Mouse (Mus musculus): ENCODE data around the gene Trap1. TPM values are rescaled to one million over a fixed set of nuclear protein-coding genes. Genes with fewer than 3 reads are reported as not detected.

Trap1 gene
- polyA plus RNA-seq, 1 experiment from 2014 or later, result 49.3 TPM

- ATAC-seq (ENCODE audit: low read depth), result no peak
- 84% methylated on average over 3 of the region's 3 CpGs for WGBS
These were observed 2.8 kb downstream of the Trap1 start for GRCm38 (mm10) chr16:4074836-4075235.

GRCm38 (mm10) chr16:4074297-4074696, 3.3 kb downstream of the Trap1 start:
- Histone ChIP-seq H3K9me3 (no peaks in the 10 kb centered on the region), H3K9ac (no peak overlapping the region), H3K4me1 (replicated peaks) (peaks cover 17% of the 10 kb centered on the region), H3K27ac (replicated peaks) (no peak overlapping the region), H3K4me3 (no peak overlapping the region), H3K36me3 (no peaks in the 10 kb centered on the region), H3K4me2 (no peak overlapping the region), H3K27me3 (no peaks in the 10 kb centered on the region)
- ATAC-seq (ENCODE audit: low read depth), result no peak
- 79% methylated on average over 6 of the region's 6 CpGs for WGBS

More at GRCm38 (mm10) chr16:4074836-4075235, 2.8 kb downstream of the Trap1 start:
- H3K4me1 ChIP-seq (replicated peaks), result peaks cover 17% of the 10 kb centered on the region
- no peaks in the 10 kb centered on the region for H3K9me3 ChIP-seq
- no peak overlapping the region for H3K4me3 ChIP-seq
- H3K27ac ChIP-seq (replicated peaks), result no peak overlapping the region
- H3K27me3 ChIP-seq, result no peaks in the 10 kb centered on the region
- H3K9ac ChIP-seq, result no peak overlapping the region
- H3K4me2 ChIP-seq, result no peak overlapping the region
- no peaks in the 10 kb centered on the region for H3K36me3 ChIP-seq

- Histone ChIP-seq H3K27ac (replicated peaks) (no peak overlapping the region), H3K9ac (no peak overlapping the region), H3K36me3 (peaks cover 51% of the 10 kb centered on the region), H3K4me2 (no peak overlapping the region), H3K4me3 (no peak overlapping the region), H3K27me3 (no peaks in the 10 kb centered on the region), H3K4me1 (replicated peaks) (no peaks in the 10 kb centered on the region), H3K9me3 (no peaks in the 10 kb centered on the region)
- 59% methylated on average over 8 of the region's 8 CpGs for WGBS
- no peak; the same call in 1 of the 2 replicates for ATAC-seq (ENCODE audit: low read depth)
These were observed 9.0 kb downstream of the Trap1 start for GRCm38 (mm10) chr16:4068588-4068987.

- H3K9ac ChIP-seq, result no peak overlapping the region
- no peak for ATAC-seq (ENCODE audit: low read depth)
- no peaks in the 10 kb centered on the region for H3K4me1 ChIP-seq (replicated peaks)
- H3K27ac ChIP-seq (replicated peaks), result no peak overlapping the region
- no peak overlapping the region for H3K4me3 ChIP-seq
- H3K4me2 ChIP-seq, result no peak overlapping the region
- H3K9me3 ChIP-seq, result no peaks in the 10 kb centered on the region
- 92% methylated on average over 4 of the region's 4 CpGs for WGBS
- H3K27me3 ChIP-seq, result no peaks in the 10 kb centered on the region
- H3K36me3 ChIP-seq, result peaks cover 84% of the 10 kb centered on the region
These were observed 12.7 kb downstream of the Trap1 start for GRCm38 (mm10) chr16:4064945-4065344.

- no peak for ATAC-seq (ENCODE audit: low read depth)
- H3K36me3 ChIP-seq, result peaks cover 92% of the 10 kb centered on the region
- WGBS, result 85% methylated on average over 3 of the region's 3 CpGs
These were observed 23.8 kb downstream of the Trap1 start for GRCm38 (mm10) chr16:4053811-4054210.

GRCm38 (mm10) chr16:4052601-4053000, 25.0 kb downstream of the Trap1 start:
- H3K27me3 ChIP-seq, result no peaks in the 10 kb centered on the region
- no peak overlapping the region for H3K9ac ChIP-seq
- no peak for ATAC-seq (ENCODE audit: low read depth)
- H3K4me1 ChIP-seq (replicated peaks), result no peaks in the 10 kb centered on the region
- no peak overlapping the region for H3K27ac ChIP-seq (replicated peaks)
- H3K4me3 ChIP-seq, result no peak overlapping the region
- H3K9me3 ChIP-seq, result no peaks in the 10 kb centered on the region
- peaks cover 91% of the 10 kb centered on the region for H3K36me3 ChIP-seq
- no peak overlapping the region for H3K4me2 ChIP-seq
- WGBS, result 93% methylated on average over 4 of the region's 4 CpGs

More at GRCm38 (mm10) chr16:4053811-4054210, 23.8 kb downstream of the Trap1 start:
- Histone ChIP-seq H3K27me3 (no peaks in the 10 kb centered on the region), H3K4me1 (replicated peaks) (no peaks in the 10 kb centered on the region), H3K27ac (replicated peaks) (no peak overlapping the region), H3K9ac (no peak overlapping the region), H3K4me3 (no peak overlapping the region), H3K9me3 (no peaks in the 10 kb centered on the region), H3K4me2 (no peak overlapping the region)

GRCm38 (mm10) chr16:4045524-4045923, 32.1 kb downstream of the Trap1 start:
- Histone ChIP-seq H3K4me2 (no peak overlapping the region), H3K27ac (replicated peaks) (no peak overlapping the region), H3K4me3 (no peak overlapping the region), H3K36me3 (peaks cover 90% of the 10 kb centered on the region), H3K4me1 (replicated peaks) (no peaks in the 10 kb centered on the region), H3K9me3 (no peaks in the 10 kb centered on the region), H3K9ac (no peak overlapping the region), H3K27me3 (no peaks in the 10 kb centered on the region)
- 86% methylated on average over 4 of the region's 4 CpGs for WGBS
- ATAC-seq (ENCODE audit: low read depth), result no peak

- Histone ChIP-seq H3K9ac (no peak overlapping the region), H3K4me3 (no peak overlapping the region), H3K27me3 (no peaks in the 10 kb centered on the region), H3K9me3 (no peaks in the 10 kb centered on the region), H3K36me3 (peaks cover 88% of the 10 kb centered on the region), H3K4me1 (replicated peaks) (no peaks in the 10 kb centered on the region), H3K27ac (replicated peaks) (no peak overlapping the region), H3K4me2 (no peak overlapping the region)
- ATAC-seq (ENCODE audit: low read depth), result no peak
- WGBS, result 97% methylated on average over 2 of the region's 2 CpGs
These were observed 33.5 kb downstream of the Trap1 start for GRCm38 (mm10) chr16:4044093-4044492.

GRCm38 (mm10) chr16:4041646-4042045, 36.0 kb downstream of the Trap1 start:
- Histone ChIP-seq H3K36me3 (peaks cover 89% of the 10 kb centered on the region), H3K9ac (no peak overlapping the region), H3K4me1 (replicated peaks) (no peaks in the 10 kb centered on the region), H3K4me2 (no peak overlapping the region), H3K4me3 (no peak overlapping the region), H3K27ac (replicated peaks) (no peak overlapping the region), H3K27me3 (no peaks in the 10 kb centered on the region), H3K9me3 (no peaks in the 10 kb centered on the region)
- 95% methylated on average over 4 of the region's 4 CpGs for WGBS
- no peak for ATAC-seq (ENCODE audit: low read depth)

GRCm38 (mm10) chr16:4040206-4040605, 37.4 kb downstream of the Trap1 start:
- no peak for ATAC-seq (ENCODE audit: low read depth)
- no peaks in the 10 kb centered on the region for H3K4me1 ChIP-seq (replicated peaks)
- peaks cover 79% of the 10 kb centered on the region for H3K36me3 ChIP-seq
- no peak overlapping the region for H3K4me2 ChIP-seq
- WGBS, result 91% methylated on average over 5 of the region's 5 CpGs
- no peak overlapping the region for H3K4me3 ChIP-seq
- no peak overlapping the region for H3K27ac ChIP-seq (replicated peaks)
- H3K27me3 ChIP-seq, result no peaks in the 10 kb centered on the region
- no peak overlapping the region for H3K9ac ChIP-seq
- no peaks in the 10 kb centered on the region for H3K9me3 ChIP-seq

GRCm38 (mm10) chr16:4037690-4038089, 39.9 kb downstream of the Trap1 start:
- Histone ChIP-seq H3K4me1 (replicated peaks) (no peaks in the 10 kb centered on the region), H3K27ac (replicated peaks) (no peak overlapping the region), H3K36me3 (peaks cover 62% of the 10 kb centered on the region), H3K27me3 (no peaks in the 10 kb centered on the region), H3K4me2 (no peak overlapping the region), H3K9ac (no peak overlapping the region), H3K9me3 (no peaks in the 10 kb centered on the region), H3K4me3 (no peak overlapping the region)
- 94% methylated on average over 7 of the region's 7 CpGs for WGBS
- ATAC-seq (ENCODE audit: low read depth), result no peak

GRCm38 (mm10) chr16:4036807-4037206, 40.8 kb downstream of the Trap1 start, which contains the start of gene Dnase1:
Gene Dnase1 (plus strand): TSS chr16:4036942.
- no peak within 1 kb of the TSS for H3K4me2 ChIP-seq
- H3K4me1 ChIP-seq (replicated peaks), result no peaks in the 10 kb centered on the region
- H3K27ac ChIP-seq (replicated peaks), result no peak within 1 kb of the TSS
- H3K4me3 ChIP-seq, result no peak within 1 kb of the TSS
- H3K36me3 ChIP-seq, result peaks cover 55% of the 10 kb centered on the region
- no peaks in the 10 kb centered on the region for H3K27me3 ChIP-seq
- no peaks in the 10 kb centered on the region for H3K9me3 ChIP-seq
- no peak within 1 kb of the TSS for H3K9ac ChIP-seq
- no peak for ATAC-seq (ENCODE audit: low read depth)
- WGBS, result 89% methylated on average over 5 of the region's 5 CpGs

GRCm38 (mm10) chr16:4035575-4035974, 42.1 kb downstream of the Trap1 start:
- ATAC-seq (ENCODE audit: low read depth), result no peak
- Histone ChIP-seq H3K9ac (no peak overlapping the region), H3K4me3 (no peak overlapping the region), H3K27me3 (no peaks in the 10 kb centered on the region), H3K4me2 (no peak overlapping the region), H3K4me1 (replicated peaks) (no peaks in the 10 kb centered on the region), H3K27ac (replicated peaks) (no peak overlapping the region), H3K36me3 (peaks cover 46% of the 10 kb centered on the region), H3K9me3 (no peaks in the 10 kb centered on the region)
- WGBS, result 90% methylated on average over 2 of the region's 2 CpGs
